Mouse (Mus musculus) 3134 (cell line): Measurements from ENCODE around the gene Mical2.

Experiments
- DNase-seq: peaks from one replicate; pipeline ENCODE4 v3.0.0-alpha.2; 2011; ENCODE audit warnings: low spot score; ENCODE audit not compliant: insufficient read length; ENCODE audit errors: extremely low read depth

Mical2 gene

GRCm38 (mm10) chr7:112208323-112209167 lies 17.1 kb upstream of the Mical2 start:
- no peak for DNase-seq

- DNase-seq = no peak
Measured at GRCm38 (mm10) chr7:112209621-112210020, 16.0 kb upstream of the Mical2 start.

- DNase-seq = peak; percentile 39
Measured at GRCm38 (mm10) chr7:112212921-112213721, 12.5 kb upstream of the Mical2 start.

- no peak for DNase-seq
Measured at GRCm38 (mm10) chr7:112215871-112216270, 9.8 kb upstream of the Mical2 start.

GRCm38 (mm10) chr7:112216720-112217119 lies 8.9 kb upstream of the Mical2 start:
- no peak for DNase-seq

- no peak for DNase-seq
Measured at GRCm38 (mm10) chr7:112217208-112217607, 8.4 kb upstream of the Mical2 start.

GRCm38 (mm10) chr7:112222733-112223524 lies 2.7 kb upstream of the Mical2 start:
- DNase-seq = no peak

GRCm38 (mm10) chr7:112224854-112225253 lies 802 bp upstream of the Mical2 start:
- DNase-seq = peak; percentile 39

- peak; percentile 74 for DNase-seq
Measured at GRCm38 (mm10) chr7:112226446-112227265, 1.0 kb downstream of the Mical2 start.

- DNase-seq = peak; percentile 55
Measured at GRCm38 (mm10) chr7:112227266-112227562, 1.6 kb downstream of the Mical2 start.

- DNase-seq = peak; percentile 38
Measured at GRCm38 (mm10) chr7:112228827-112229498, 3.3 kb downstream of the Mical2 start.

- DNase-seq = no peak
Measured at GRCm38 (mm10) chr7:112231731-112232130, 6.1 kb downstream of the Mical2 start.

- no peak for DNase-seq
Measured at GRCm38 (mm10) chr7:112233345-112234005, 7.8 kb downstream of the Mical2 start.

GRCm38 (mm10) chr7:112234410-112234809 lies 8.8 kb downstream of the Mical2 start:
- DNase-seq = no peak

GRCm38 (mm10) chr7:112235493-112235892 lies 9.8 kb downstream of the Mical2 start:
- no peak for DNase-seq

- DNase-seq = no peak
Measured at GRCm38 (mm10) chr7:112237211-112237610, 11.6 kb downstream of the Mical2 start.

GRCm38 (mm10) chr7:112237868-112238267 lies 12.2 kb downstream of the Mical2 start:
- no peak for DNase-seq

GRCm38 (mm10) chr7:112238768-112239728 lies 13.4 kb downstream of the Mical2 start:
- DNase-seq = peak; percentile 11
